Mouse (Mus musculus) left cerebral cortex, postnatal 4 days (tissue): ENCODE measurements around the gene Adam15. TPM values are rescaled to one million over a fixed set of nuclear protein-coding genes. Genes with fewer than 3 reads are reported as not detected.

Experiments
- DNase-seq: peaks from one replicate; pipeline ENCODE4 v3.0.0-alpha.2; 2022
- intact Hi-C: fragments of 180-260 bp; cut with DNase I; formaldehyde crosslinking; loops from one replicate; pipeline ENCODE4 v1.15.1; 2025
- total RNA-seq, 2 experiments: library from RNA; stranded (reverse); gene quantifications; 2 replicates each; pipeline ENCODE4 v1.2.3; 2021

The Adam15 gene
- total RNA-seq, 2 experiments from 2014 or later, result 84.1 to 91.0 TPM

- intact Hi-C loops, result no loop called here
- no peak for DNase-seq
Observed at GRCm38 (mm10) chr3:89328623-89329022, 21.2 kb downstream of the Adam15 start.

DNA sequence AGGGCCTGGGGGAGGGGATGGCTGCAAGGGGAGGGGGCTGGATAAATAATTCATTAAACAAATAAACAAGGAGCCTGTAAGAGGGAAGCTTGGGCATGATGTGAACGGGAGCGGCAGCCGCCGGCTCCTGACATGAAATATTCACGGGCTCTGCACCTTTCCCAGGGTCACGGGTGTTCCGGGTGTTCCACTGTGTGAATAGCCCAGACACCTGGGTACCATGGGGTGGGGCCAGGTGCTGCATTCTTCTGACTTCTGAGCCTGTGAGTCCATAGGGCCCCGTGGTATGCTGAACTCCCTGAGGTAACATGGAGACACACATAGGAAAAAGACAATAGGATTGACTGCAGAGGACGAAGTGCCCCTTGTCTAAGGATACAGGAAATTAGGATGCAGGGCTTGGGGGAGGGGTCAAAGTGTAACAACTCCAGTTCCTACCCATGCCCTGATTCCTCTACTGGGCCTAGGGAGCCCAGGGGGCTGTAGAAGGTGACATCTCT lies 22.4 kb downstream of the Adam15 start:
- no peak for DNase-seq
- intact Hi-C loops, result no loop called here

GRCm38 (mm10) chr3:89325882-89326281 lies 23.9 kb downstream of the Adam15 start:
- DNase-seq, result no peak
- intact Hi-C loops, result no loop called here

DNA sequence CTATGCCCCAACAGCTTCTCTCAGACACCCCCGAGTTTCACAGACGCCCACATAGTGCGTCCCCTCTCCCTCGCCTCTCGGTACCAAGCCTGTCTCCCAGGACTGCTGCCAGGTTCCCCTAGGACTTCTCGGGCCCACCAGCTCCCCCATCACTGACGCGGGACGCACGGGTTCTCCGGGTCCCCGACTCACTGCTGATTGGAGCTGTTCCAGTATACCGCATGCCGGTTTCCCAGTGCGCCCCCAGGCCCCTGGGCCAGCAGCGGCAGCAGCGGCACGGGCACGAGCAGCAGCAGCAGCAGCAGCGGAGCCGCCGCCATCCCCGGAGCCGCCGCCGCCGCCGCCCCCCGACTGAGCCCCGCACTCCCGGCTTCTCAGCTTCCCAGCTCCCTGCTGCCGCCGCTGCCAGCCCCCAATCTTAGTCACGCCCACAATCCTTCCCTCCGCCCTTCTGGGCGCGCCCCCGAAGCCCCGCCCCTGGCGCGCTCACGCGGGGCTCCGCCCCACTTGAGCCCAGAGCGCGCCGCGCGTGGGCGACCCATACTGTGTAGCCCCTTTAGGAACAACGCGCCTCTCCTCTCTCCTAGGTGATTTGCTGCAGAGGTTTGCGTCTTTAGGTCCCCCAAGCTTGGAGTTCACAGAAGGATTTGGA lies 27.2 kb downstream of the Adam15 start, which contains the start of gene Efna3:
TSS of gene Efna3 (minus strand) at position 452 of the 652 bp plus-strand sequence.
- peak; percentile 74 for DNase-seq
- intact Hi-C loops, result no loop called here

DNA sequence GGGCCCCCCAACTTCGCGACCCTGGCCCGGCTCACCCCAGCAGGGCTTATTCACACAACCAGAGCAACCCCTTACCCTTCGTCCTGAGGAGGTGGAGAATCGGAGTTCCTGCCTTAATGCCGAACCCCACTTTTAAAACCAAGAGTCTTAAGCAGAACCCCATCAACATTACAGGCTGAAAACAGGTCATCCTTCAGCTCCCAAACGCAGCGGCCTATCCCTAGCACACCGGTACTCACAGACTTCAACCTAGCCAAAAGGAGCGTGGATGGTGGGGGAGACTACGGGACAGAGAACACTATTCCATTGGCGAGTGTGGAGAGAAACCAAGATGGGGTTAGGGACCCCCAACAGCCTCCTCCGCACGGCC lies 27.7 kb downstream of the Adam15 start:
- intact Hi-C loops, result no loop called here
- DNase-seq, result no peak

- no peak for DNase-seq
- intact Hi-C loops, result no loop called here
Observed at GRCm38 (mm10) chr3:89321183-89322130, 28.3 kb downstream of the Adam15 start.

DNA sequence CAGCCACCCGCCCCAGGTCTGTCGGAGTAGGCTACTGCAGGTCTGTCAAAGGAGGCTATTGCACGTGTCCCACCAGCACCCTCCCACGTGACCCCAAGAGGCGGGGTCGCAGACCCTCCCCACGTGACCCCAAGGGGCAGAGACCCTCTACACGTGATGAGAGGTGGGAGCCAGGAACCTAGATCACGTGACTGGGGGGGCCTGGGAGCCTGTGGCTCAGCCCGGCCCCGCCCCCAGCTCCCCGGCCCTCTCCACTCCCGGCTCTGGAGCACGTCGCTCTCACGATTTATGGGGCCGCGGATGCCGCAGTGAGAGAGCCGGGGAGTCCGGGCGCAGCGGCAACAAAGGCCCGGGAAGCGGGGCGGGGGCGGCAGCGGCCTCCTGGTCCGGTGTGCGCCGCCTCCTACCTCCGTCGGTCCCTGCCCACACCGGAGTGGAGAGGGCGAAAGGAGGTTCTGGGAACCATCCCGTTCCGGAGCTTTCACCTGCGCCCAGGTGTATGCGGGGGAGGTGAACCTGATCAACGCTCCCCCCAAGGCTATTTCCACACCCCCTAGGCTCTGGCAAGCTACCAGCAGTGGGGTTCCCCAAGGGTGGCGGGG lies 29.1 kb downstream of the Adam15 start:
- peak; percentile 62 for DNase-seq
- intact Hi-C loops, result no loop called here

GRCm38 (mm10) chr3:89319591-89320350 lies 30.0 kb downstream of the Adam15 start:
- DNase-seq, result no peak
- intact Hi-C loops, result no loop called here

GRCm38 (mm10) chr3:89318971-89319590 lies 30.7 kb downstream of the Adam15 start:
- no peak for DNase-seq
- intact Hi-C loops, result no loop called here

DNA sequence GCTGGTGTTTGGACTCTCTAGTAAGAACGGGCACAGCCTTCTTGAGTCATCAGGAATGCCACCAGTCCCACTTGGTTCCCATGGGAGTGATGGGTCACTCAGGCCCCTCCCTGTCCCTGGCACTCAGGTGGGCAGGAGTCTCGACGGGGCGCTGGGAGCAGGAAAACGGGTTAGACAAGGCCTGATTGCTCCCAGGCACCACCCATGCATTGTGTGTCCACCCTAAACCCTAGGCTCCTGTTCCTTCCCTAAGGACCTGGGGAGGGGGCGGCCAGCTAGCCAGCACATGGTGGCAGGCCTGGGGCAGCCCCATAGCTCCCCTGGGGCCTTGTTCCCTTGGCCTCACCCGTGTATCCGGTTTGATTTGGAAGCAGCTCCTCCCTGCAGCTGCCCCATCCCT lies 31.5 kb downstream of the Adam15 start:
- intact Hi-C loops, result no loop called here
- DNase-seq, result no peak

GRCm38 (mm10) chr3:89317246-89317645 lies 32.5 kb downstream of the Adam15 start:
- no peak for DNase-seq
- intact Hi-C loops, result no loop called here

GRCm38 (mm10) chr3:89316833-89317232 lies 33.0 kb downstream of the Adam15 start:
- DNase-seq, result peak; percentile 86
- intact Hi-C loops, result no loop called here

DNA sequence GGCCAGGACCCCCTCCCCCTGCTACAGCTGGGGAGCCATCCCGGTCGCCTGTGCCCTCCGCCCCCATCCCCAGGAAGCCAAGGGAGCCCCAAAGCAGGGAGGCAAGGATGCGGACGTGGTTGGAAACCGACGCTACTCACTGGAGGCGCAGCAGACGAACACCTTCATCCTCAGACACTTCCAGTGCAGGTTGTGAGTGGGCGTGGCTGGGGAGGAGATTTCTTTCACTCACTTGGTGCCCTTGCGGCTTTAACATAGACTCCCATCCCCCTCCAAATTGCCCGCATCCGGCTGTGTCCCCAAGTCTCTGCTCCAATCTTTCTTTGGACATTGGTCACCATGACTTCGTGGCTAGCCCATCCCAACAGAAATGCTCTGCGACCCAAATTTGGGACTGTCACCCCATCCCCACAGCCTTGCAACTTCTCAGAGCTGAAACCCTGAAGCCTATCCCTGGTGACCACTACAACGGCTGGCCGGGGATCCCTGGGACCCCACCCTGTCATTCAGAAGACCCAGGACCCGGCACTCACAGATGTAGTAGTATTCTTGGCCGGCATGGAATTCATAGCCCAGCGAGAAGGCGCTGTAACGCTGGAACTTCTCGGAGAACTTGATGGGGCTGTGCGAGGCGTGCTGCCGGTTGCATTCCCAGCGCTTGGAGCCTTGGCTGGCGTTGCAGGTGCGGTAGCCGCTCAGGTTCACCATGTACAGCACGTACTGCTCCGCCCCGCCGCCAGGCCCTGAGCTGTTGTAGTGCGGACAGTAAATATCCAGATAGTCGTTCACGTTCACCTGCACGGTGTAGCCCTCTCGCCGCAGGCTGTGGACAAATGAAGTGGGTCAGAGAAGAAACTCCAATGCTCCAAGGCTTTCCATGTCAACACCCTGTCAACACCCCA lies 33.6 kb downstream of the Adam15 start:
- no peak for DNase-seq
- intact Hi-C loops, result no loop called here

DNA sequence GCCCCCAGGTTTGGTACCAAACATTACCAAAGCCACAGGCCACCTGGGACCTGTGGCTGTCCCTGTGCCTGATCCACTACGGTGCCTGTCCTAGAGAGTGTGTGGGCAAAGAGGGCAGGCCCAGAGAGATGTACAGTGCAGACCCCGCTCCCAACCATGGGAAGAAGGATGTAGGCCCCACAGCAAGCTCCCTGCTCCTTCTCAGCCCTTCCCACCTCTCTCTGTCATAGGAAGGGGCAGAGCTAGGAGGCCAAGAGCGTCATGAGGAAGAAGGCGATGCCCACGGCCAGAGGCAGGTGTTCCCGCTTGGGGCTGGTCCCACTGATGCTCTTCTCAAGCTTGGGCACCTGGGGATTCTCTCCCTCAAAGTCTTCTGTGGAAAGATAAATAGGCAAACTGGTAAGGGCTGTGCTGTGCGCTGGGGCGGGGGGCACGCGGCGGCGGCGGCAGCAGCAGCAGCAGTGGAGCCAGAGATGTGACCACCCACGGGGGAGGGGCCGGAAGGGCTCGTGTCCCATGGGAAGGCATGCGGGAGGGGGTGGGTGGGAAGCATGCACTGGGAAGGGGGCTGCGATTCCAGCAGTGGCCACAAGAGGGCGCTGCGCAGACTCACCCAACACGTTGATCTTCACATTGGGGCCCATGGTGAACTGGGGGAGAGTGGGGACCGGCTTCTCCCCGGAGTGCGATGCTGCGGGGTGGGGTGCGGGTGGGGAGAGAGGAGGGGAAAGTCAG lies 34.4 kb downstream of the Adam15 start:
- intact Hi-C loops, result no loop called here
- DNase-seq, result peak; percentile 91

GRCm38 (mm10) chr3:89314791-89315190 lies 35.0 kb downstream of the Adam15 start:
- intact Hi-C loops, result no loop called here
- DNase-seq, result no peak

- DNase-seq, result no peak
- intact Hi-C loops, result no loop called here
Observed at GRCm38 (mm10) chr3:89314340-89314739, 35.5 kb downstream of the Adam15 start.

DNA sequence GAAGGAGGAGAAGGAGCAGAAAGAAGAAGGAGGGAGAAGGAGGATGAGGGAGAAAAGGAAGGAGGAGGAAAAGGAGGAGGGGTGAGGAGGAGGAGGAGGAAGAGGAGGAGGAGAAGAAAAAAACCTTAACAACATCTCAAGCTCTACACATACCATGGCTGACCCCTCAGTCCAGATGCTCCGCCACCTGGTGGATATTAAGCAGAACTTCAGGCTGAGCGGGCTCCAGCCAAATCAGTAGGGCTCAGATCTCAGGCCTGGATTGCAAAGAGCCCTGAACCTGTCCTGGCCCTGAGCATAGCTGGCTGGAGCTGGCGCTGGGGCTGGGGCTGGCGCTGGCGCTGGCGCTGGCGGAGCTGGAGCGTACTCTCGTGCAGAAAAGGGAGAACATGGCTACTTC lies 41.7 kb downstream of the Adam15 start:
- peak; percentile 58 for DNase-seq
- intact Hi-C loops, result no loop called here

- intact Hi-C loops, result no loop called here
- no peak for DNase-seq
Observed at GRCm38 (mm10) chr3:89305551-89306325, 44.1 kb downstream of the Adam15 start.
